Mouse (Mus musculus): ENCODE data around the gene Usp25.

GRCm38 (mm10) chr16:77063916-77064315 lies 50.4 kb downstream of the Usp25 start:
- TF ChIP-seq CTCF (IDR thresholded peaks at IDR 0.05; ENCODE audit: low read depth, low read length) = no peak
- no peak for TF ChIP-seq GATA1 (IDR thresholded peaks at IDR 0.05; ENCODE audit: borderline replicate concordance, low read length)
- no peak for TF ChIP-seq TAL1 (conservative IDR thresholded peaks at IDR 0.05; ENCODE audit: low read depth, low read length)
- TF ChIP-seq GATA2 (IDR thresholded peaks at IDR 0.05; ENCODE audit: borderline replicate concordance, low read depth, low read length) = no peak
- no peak for TF ChIP-seq POLR2AphosphoS5 (IDR thresholded peaks at IDR 0.05; ENCODE audit: insufficient replicate concordance, low read depth, low read length)
